Comparison of ENCODE assay signal across 8 mouse cellular contexts in the genomic region with DNA sequence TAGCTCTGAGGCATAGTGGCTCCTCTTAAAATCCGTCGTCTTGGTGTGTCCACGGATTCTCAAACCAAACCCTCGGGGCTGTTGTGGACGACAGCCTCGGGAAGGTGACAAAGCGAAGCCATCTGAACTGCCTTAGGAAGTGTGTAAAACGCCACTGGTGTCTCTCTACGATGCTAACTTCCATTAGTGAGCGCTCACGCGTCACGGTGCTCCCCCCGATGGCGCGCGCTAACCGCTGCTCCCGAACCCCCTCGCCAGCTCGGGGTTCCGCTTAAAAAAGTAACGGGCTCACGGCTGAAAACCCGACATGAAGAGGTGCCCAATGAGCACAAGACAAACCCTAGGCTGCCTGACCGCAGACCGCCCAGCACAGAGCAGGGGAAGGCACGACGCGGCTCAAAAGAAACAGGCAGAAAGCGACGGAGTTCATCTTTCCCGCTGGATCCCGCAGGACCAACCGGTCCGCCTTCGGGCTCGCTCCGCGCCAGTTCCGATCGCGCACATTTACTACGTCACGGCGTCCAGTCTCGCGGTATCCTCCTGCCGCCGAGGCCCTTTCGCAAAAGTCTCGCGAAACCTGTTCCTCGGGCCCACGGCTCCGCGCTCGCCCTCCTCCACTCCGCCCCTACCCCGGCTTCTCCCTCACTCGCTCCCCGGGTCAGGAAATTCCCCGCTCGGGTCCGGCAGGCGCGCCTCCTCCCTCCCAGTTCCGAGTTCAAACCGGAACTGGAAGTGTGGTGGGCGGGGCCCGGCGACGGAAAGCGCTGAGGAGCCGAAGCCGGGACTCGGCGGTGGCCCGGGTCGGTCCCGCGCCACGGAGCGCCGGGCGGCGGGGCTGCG. TPM values are rescaled to one million over a fixed set of nuclear protein-coding genes. Genes with fewer than 3 reads are reported as not detected.
DNase-seq lines count a peak whose midpoint lies in the region; ATAC-seq and TF ChIP-seq lines count a peak whose summit lies in the region.

Map3k7 (plus strand) TSS at position 744 of the 840 bp plus-strand sequence.

- H3K9ac ChIP-seq in hindbrain, postnatal 0 days (replicated peaks; ENCODE audit: low read length), result peak within 1 kb of the TSS; percentile 85

- peak; percentile 90 for ATAC-seq in common myeloid progenitor, adult 5-6 weeks (replicated peaks; ENCODE audit: low read depth, poor library complexity, severe bottlenecking)
- ATAC-seq in hindbrain, postnatal 0 days, result peak; percentile 96
- ATAC-seq in megakaryocyte, adult 5-6 weeks (ENCODE audit: poor library complexity, severe bottlenecking), result peak; percentile 90

- peak within 1 kb of the TSS; percentile 100 for H3K27ac ChIP-seq in gastrocnemius, adult 2 months
- peak within 1 kb of the TSS; percentile 97 for H3K27ac ChIP-seq in hindbrain, postnatal 0 days
- H3K27ac ChIP-seq in left cerebral cortex, adult 2 months, result peak within 1 kb of the TSS; percentile 99

- intact Hi-C loops in gastrocnemius, adult 2 months (cut with DNase I), result no loop called here
- intact Hi-C loops in left cerebral cortex, adult 2 months (cut with DNase I), result no loop called here

- WGBS in hindbrain, postnatal 0 days, result under 1% methylated on average over 83 of the region's 88 CpGs

- H3K4me3 ChIP-seq in gastrocnemius, adult 2 months, result peak within 1 kb of the TSS; percentile 76
- H3K4me3 ChIP-seq in hindbrain, postnatal 0 days (ENCODE audit: low read length), result peak within 1 kb of the TSS; percentile 86
- peak within 1 kb of the TSS; percentile 83 for H3K4me3 ChIP-seq in left cerebral cortex, adult 2 months

- peak within 1 kb of the TSS; percentile 92 for H3K4me2 ChIP-seq in hindbrain, postnatal 0 days (ENCODE audit: low read depth, low read length)

- no peaks in the 10 kb centered on the region for H3K36me3 ChIP-seq in hindbrain, postnatal 0 days (ENCODE audit: insufficient read depth, low read length)

- H3K27me3 ChIP-seq in hindbrain, postnatal 0 days (ENCODE audit: insufficient read depth, low read length), result no peaks in the 10 kb centered on the region

- no peaks in the 10 kb centered on the region for H3K9me3 ChIP-seq in hindbrain, postnatal 0 days (ENCODE audit: low read length)

- TF ChIP-seq CTCF in gastrocnemius, adult 2 months (IDR thresholded peaks at IDR 0.05), result no peak
- TF ChIP-seq CTCF in hindbrain, postnatal 0 days (IDR thresholded peaks at IDR 0.05; ENCODE audit: low read depth), result no peak
- no peak for TF ChIP-seq CTCF in left cerebral cortex, adult 2 months (IDR thresholded peaks at IDR 0.05)

- DNase-seq in ZHBTc4 (ENCODE audit: low read depth, low spot score), result peak; percentile 98
- DNase-seq in gastrocnemius, adult 2 months, result peak; percentile 96
- DNase-seq in hindbrain, postnatal 0 days (ENCODE audit: low spot score), result peak; percentile 98
- peak; percentile 93 to 96 for DNase-seq in left cerebral cortex, adult 2 months (ENCODE audit: extremely low spot score in 1 of 2, low spot score in 2 of 2)
- DNase-seq in right cerebral cortex, adult 2 months (ENCODE audit: low spot score in 2 of 2), result peak; percentile 95
- DNase-seq in urinary bladder, postnatal 14 days (ENCODE audit: low spot score), result peak; percentile 96

- peaks cover 15% of the 10 kb centered on the region for H3K4me1 ChIP-seq in hindbrain, postnatal 0 days (ENCODE audit: insufficient read depth, low read length)

RNA-seq across cellular contexts. Expression of gene Map3k7, which starts in this region (rescaled TPM):
- total RNA-seq in common myeloid progenitor, adult 5-6 weeks (2017), result 26.8 and 60.1 TPM in 2 replicates
- total RNA-seq in gastrocnemius, adult 2 months (2021), result 10 to 100 TPM; 38.9 to 41.1 TPM
- 38.5 and 47.0 TPM in 2 replicates for total RNA-seq in hindbrain, postnatal 0 days (2014; rRNA removed)
- 16.0 TPM in 2 replicates for polyA plus RNA-seq in hindbrain, postnatal 0 days (2015; fragmentation: Nextera tagmentation; extraction: Ambion mirVana)
- total RNA-seq in left cerebral cortex, adult 2 months (2021), result 10 to 100 TPM; 35.6 to 43.2 TPM
- total RNA-seq in megakaryocyte, adult 5-6 weeks (2015), result 35.8 and 39.5 TPM in 2 replicates
- 30.7 and 40.8 TPM in 2 replicates for total RNA-seq in megakaryocyte, adult 5-6 weeks (2017)

Comparison
In these comparisons a context has a peak if more than half of its experiments do, and no peak if none do; other contexts are left out.
1. Peak in every context shown above with its lines: DNase-seq, ATAC-seq, H3K4me3 ChIP-seq and H3K27ac ChIP-seq.